Mouse (Mus musculus): ENCODE measurements at regions not wholly inside any gene's neighbourhood (a gene's known extent, or its start where the extent isn't known, plus 50 kb on each side); places are given as distances from the start of the nearest gene placed in this dataset.

GRCm38 (mm10) chr15:6044511-6045256, 254.9 kb upstream of the Dab2 start:
- no peak for DNase-seq

GRCm38 (mm10) chr15:6055703-6056102, 243.9 kb upstream of the Dab2 start:
- no peak for DNase-seq

- DNase-seq: peak; percentile 8
Measured at GRCm38 (mm10) chr15:6056887-6057626, 242.5 kb upstream of the Dab2 start.

- DNase-seq: no peak
Measured at GRCm38 (mm10) chr15:6059361-6059760, 240.2 kb upstream of the Dab2 start.

- no peak for DNase-seq
Measured at GRCm38 (mm10) chr15:6059790-6060189, 239.8 kb upstream of the Dab2 start.

- no peak for DNase-seq
Measured at GRCm38 (mm10) chr15:6060649-6061048, 238.9 kb upstream of the Dab2 start.

GRCm38 (mm10) chr15:6065100-6065499, 234.5 kb upstream of the Dab2 start:
- DNase-seq: no peak

GRCm38 (mm10) chr15:6067380-6067779, 232.2 kb upstream of the Dab2 start:
- no peak for DNase-seq

- DNase-seq: no peak
Measured at GRCm38 (mm10) chr15:6068371-6068770, 231.2 kb upstream of the Dab2 start.

GRCm38 (mm10) chr15:6071873-6072272, 227.7 kb upstream of the Dab2 start:
- no peak for DNase-seq

GRCm38 (mm10) chr15:6072920-6073319, 226.7 kb upstream of the Dab2 start:
- no peak for DNase-seq

- peak; percentile 70 for DNase-seq
Measured at GRCm38 (mm10) chr15:6080714-6081635, 218.6 kb upstream of the Dab2 start.

- no peak for DNase-seq
Measured at GRCm38 (mm10) chr15:6087208-6087607, 212.4 kb upstream of the Dab2 start.

- DNase-seq: no peak
Measured at GRCm38 (mm10) chr15:6088498-6088897, 211.1 kb upstream of the Dab2 start.

GRCm38 (mm10) chr15:6129697-6130096, 169.9 kb upstream of the Dab2 start:
- no peak for DNase-seq

GRCm38 (mm10) chr15:6132216-6132615, 167.4 kb upstream of the Dab2 start:
- peak; percentile 8 for DNase-seq

- DNase-seq: no peak
Measured at GRCm38 (mm10) chr15:6145071-6145470, 154.5 kb upstream of the Dab2 start.

- no peak for DNase-seq
Measured at GRCm38 (mm10) chr15:6154706-6155105, 144.9 kb upstream of the Dab2 start.

GRCm38 (mm10) chr15:6180261-6180660, 119.3 kb upstream of the Dab2 start:
- no peak for DNase-seq

- no peak for DNase-seq
Measured at GRCm38 (mm10) chr15:6183627-6184026, 116.0 kb upstream of the Dab2 start.

- DNase-seq: no peak
Measured at GRCm38 (mm10) chr15:6191845-6192244, 107.7 kb upstream of the Dab2 start.

GRCm38 (mm10) chr15:6207239-6207638, 92.3 kb upstream of the Dab2 start:
- no peak for DNase-seq

GRCm38 (mm10) chr15:6209301-6209700, 90.3 kb upstream of the Dab2 start:
- peak; percentile 50 for DNase-seq
